ENCODE assay signal across 8 mouse cellular contexts in genomic region chr5:100429344-100430075, GRCm38 (mm10). TPM values are rescaled to one million over a fixed set of nuclear protein-coding genes. Genes with fewer than 3 reads are reported as not detected.
A peak's percentile ranks its signal among the peaks of the same experiment; 100 is the strongest.
DNase-seq lines count a peak whose midpoint lies in the region; ATAC-seq and TF ChIP-seq lines count a peak whose summit lies in the region.

No protein-coding gene starts in this region.

- H3K4me3 ChIP-seq in G1E (ENCODE audit: low read depth, low read length) = peak overlapping the region; percentile 97
- peak overlapping the region; percentile 80 for H3K4me3 ChIP-seq in forebrain, embryonic 16.5 days (replicated peaks; ENCODE audit: low read length)
- H3K4me3 ChIP-seq in layer of hippocampus, adult 2 months = peak overlapping the region; percentile 80
- peak overlapping the region; percentile 83 for H3K4me3 ChIP-seq in lung, embryonic 14.5 days (ENCODE audit: low read depth, low read length)
- H3K4me3 ChIP-seq in olfactory bulb, adult 2 months (ENCODE audit: insufficient read depth, low read depth, low read length) = peak overlapping the region; percentile 81
- peak overlapping the region; percentile 90 for H3K4me3 ChIP-seq in thymus, adult 2 months (ENCODE audit: control insufficient read depth, insufficient read depth, low read length)

- DNase-seq in G1E (ENCODE audit: low spot score) = peak; percentile 100
- peak; percentile 90 to 94 for DNase-seq in cerebellum, adult 18-20 months
- peak; percentile 87 to 90 for DNase-seq in heart, postnatal 36 days
- DNase-seq in layer of hippocampus, adult 2 months (ENCODE audit: low spot score in 2 of 2) = peak; percentile 90 to 95
- peak; percentile 99 for DNase-seq in lung, embryonic 14.5 days
- DNase-seq in thymus, adult 2 months = peak; percentile 88

- WGBS in forebrain, embryonic 16.5 days = under 1% methylated on average over 53 of the region's 53 CpGs
- WGBS in lung, embryonic 14.5 days = under 1% methylated on average over 53 of the region's 53 CpGs
- under 1% methylated on average over 53 of the region's 53 CpGs for WGBS in olfactory bulb, adult 2 months
- WGBS in thymus, adult 2 months = under 1% methylated on average over 53 of the region's 53 CpGs

- peaks cover 50% of the 10 kb centered on the region for H3K4me1 ChIP-seq in G1E (ENCODE audit: insufficient read depth, low read depth, low read length)
- peaks cover 41% of the 10 kb centered on the region for H3K4me1 ChIP-seq in forebrain, embryonic 16.5 days (replicated peaks; ENCODE audit: control insufficient read depth, insufficient read depth, low read length)
- peaks cover 15% of the 10 kb centered on the region; the same call in 1 of the 2 replicates for H3K4me1 ChIP-seq in lung, embryonic 14.5 days (ENCODE audit: insufficient read depth)
- peaks cover 5% of the 10 kb centered on the region for H3K4me1 ChIP-seq in olfactory bulb, adult 2 months (ENCODE audit: control insufficient read depth, insufficient read depth, low read length)
- H3K4me1 ChIP-seq in thymus, adult 2 months (replicated peaks; ENCODE audit: control insufficient read depth, insufficient read depth, low read length) = peaks cover 15% of the 10 kb centered on the region

- TF ChIP-seq POLR2A in olfactory bulb, adult 2 months (IDR thresholded peaks at IDR 0.05; ENCODE audit: insufficient read depth, low read depth, low read length) = peak; percentile 79
- peak; percentile 67 for TF ChIP-seq POLR2A in thymus, adult 2 months (IDR thresholded peaks at IDR 0.05; ENCODE audit: control insufficient read depth, extremely low read depth, insufficient read depth, low read length, poor library complexity)

- peak overlapping the region; percentile 91 for H3K27ac ChIP-seq in forebrain, embryonic 16.5 days (ENCODE audit: low read length)
- peak overlapping the region; percentile 93 for H3K27ac ChIP-seq in layer of hippocampus, adult 2 months
- H3K27ac ChIP-seq in lung, embryonic 14.5 days (ENCODE audit: low read depth) = peak overlapping the region; percentile 90
- H3K27ac ChIP-seq in olfactory bulb, adult 2 months (ENCODE audit: insufficient read depth, low read depth, low read length) = peak overlapping the region; percentile 90
- H3K27ac ChIP-seq in thymus, adult 2 months (ENCODE audit: control insufficient read depth, insufficient read depth, low read length) = peak overlapping the region; percentile 24; the same call in 1 of the 2 replicates

- no peaks in the 10 kb centered on the region for H3K9me3 ChIP-seq in G1E (replicated peaks)
- no peaks in the 10 kb centered on the region for H3K9me3 ChIP-seq in forebrain, embryonic 16.5 days (ENCODE audit: control insufficient read depth, low read length)
- H3K9me3 ChIP-seq in lung, embryonic 14.5 days (ENCODE audit: low read depth, low read length) = no peaks in the 10 kb centered on the region

- H3K9ac ChIP-seq in forebrain, embryonic 16.5 days (replicated peaks; ENCODE audit: low read depth, low read length) = peak overlapping the region; percentile 91
- peak overlapping the region; percentile 97 for H3K9ac ChIP-seq in lung, embryonic 14.5 days

- TF ChIP-seq CTCF in G1E (IDR thresholded peaks at IDR 0.05; ENCODE audit: low read depth, low read length) = no peak
- TF ChIP-seq CTCF in layer of hippocampus, adult 2 months (conservative IDR thresholded peaks at IDR 0.05) = no peak
- TF ChIP-seq CTCF in lung, embryonic 14.5 days (IDR thresholded peaks at IDR 0.05; ENCODE audit: low read depth) = no peak
- TF ChIP-seq CTCF in olfactory bulb, adult 2 months (IDR thresholded peaks at IDR 0.05; ENCODE audit: insufficient read depth, low read depth, low read length) = no peak
- TF ChIP-seq CTCF in thymus, adult 2 months (IDR thresholded peaks at IDR 0.05; ENCODE audit: borderline replicate concordance, control insufficient read depth, extremely low read depth, insufficient read depth, low read length, poor library complexity) = no peak

- ATAC-seq in G1E (ENCODE audit: extremely low read depth, insufficient number of reproducible peaks, low FRiP score, poor library complexity, severe bottlenecking) = peak; percentile 95
- peak; percentile 99 for ATAC-seq in forebrain, embryonic 16.5 days
- ATAC-seq in lung, embryonic 14.5 days (ENCODE audit: insufficient read depth) = peak; percentile 99

- no peaks in the 10 kb centered on the region for H3K27me3 ChIP-seq in G1E (ENCODE audit: insufficient read depth, low read length)
- no peaks in the 10 kb centered on the region for H3K27me3 ChIP-seq in forebrain, embryonic 16.5 days (replicated peaks; ENCODE audit: control insufficient read depth, insufficient read depth, low read length)
- H3K27me3 ChIP-seq in lung, embryonic 14.5 days (ENCODE audit: insufficient read depth, low read length) = no peaks in the 10 kb centered on the region
- H3K27me3 ChIP-seq in thymus, adult 2 months (ENCODE audit: control insufficient read depth, insufficient read depth, low read length) = no peaks in the 10 kb centered on the region

- H3K36me3 ChIP-seq in G1E (replicated peaks) = peaks cover 54% of the 10 kb centered on the region
- H3K36me3 ChIP-seq in forebrain, embryonic 16.5 days (ENCODE audit: control insufficient read depth, insufficient read depth) = peaks cover 9% of the 10 kb centered on the region; the same call in 1 of the 2 replicates
- H3K36me3 ChIP-seq in lung, embryonic 14.5 days (ENCODE audit: insufficient read depth) = peaks cover 38% of the 10 kb centered on the region
- peaks cover under 1% of the 10 kb centered on the region; the same call in 1 of the 2 replicates for H3K36me3 ChIP-seq in thymus, adult 2 months (ENCODE audit: control insufficient read depth, insufficient read depth, low read length)

- H3K4me2 ChIP-seq in forebrain, embryonic 16.5 days (ENCODE audit: low read length) = peak overlapping the region; percentile 98
- peak overlapping the region; percentile 89 for H3K4me2 ChIP-seq in lung, embryonic 14.5 days

- intact Hi-C loops in heart, postnatal 36 days (cut with DNase I) = loop anchor here (1.0 to 10.0 kb wide), 3 partner anchors 13 to 245 kb away; partner anchors contain the start of genes Coq2, Lin54 and Sec31a

RNA-seq across cellular contexts. Expression of gene Sec31a, which starts 13.5 kb away (rescaled TPM):
- 173 and 224 TPM in 2 replicates for total RNA-seq in G1E (2014; fragmentation: Nextera tagmentation)
- total RNA-seq in G1E (2017) = 69.5 and 71.0 TPM in 2 replicates
- 132 and 146 TPM in 2 replicates for polyA plus RNA-seq in G1E (2012)
- 91.0 and 92.3 TPM in 2 replicates for polyA plus RNA-seq in forebrain, embryonic 16.5 days (2015; fragmentation: Nextera tagmentation; extraction: Ambion mirVana)
- total RNA-seq in heart, postnatal 36 days (2021) = 100 to 1,000 TPM; 109 TPM
- 100 to 1,000 TPM; 103 to 106 TPM for total RNA-seq in layer of hippocampus, adult 2 months (2021)
- polyA plus RNA-seq in lung, embryonic 14.5 days (2014; fragmentation: Nextera tagmentation; extraction: Ambion mirVana) = 169 and 170 TPM in 2 replicates
- not detected in 2 replicates for polyA plus RNA-seq in olfactory bulb, adult 2 months (2012; ENCODE audit: insufficient read depth, insufficient read length, low replicate concordance, missing spikeins)
- 222 and 264 TPM in 2 replicates for polyA plus RNA-seq in thymus, adult 2 months (2012; rRNA removed)

Comparison
In these comparisons a context has a peak if more than half of its experiments do, and no peak if none do; other contexts are left out.
1. Peak in every context shown above with its lines: DNase-seq, ATAC-seq, H3K4me3 ChIP-seq and H3K27ac ChIP-seq.
2. H3K27ac ChIP-seq: peak in every context shown above with its lines; median percentile 93 in layer of hippocampus, adult 2 months; 91 in forebrain, embryonic 16.5 days; 90 in lung, embryonic 14.5 days; 90 in olfactory bulb, adult 2 months; 24 in thymus, adult 2 months.